Mouse (Mus musculus) right cerebral cortex, adult 2 months (tissue): ENCODE measurements around the gene Elk3.

Experiments used
- DNase-seq, 2 experiments: peaks; one replicate each; pipeline ENCODE4 v3.0.0; 2021 to 2022; ENCODE audit warnings: low spot score in 2 of 2

The Elk3 gene

DNA sequence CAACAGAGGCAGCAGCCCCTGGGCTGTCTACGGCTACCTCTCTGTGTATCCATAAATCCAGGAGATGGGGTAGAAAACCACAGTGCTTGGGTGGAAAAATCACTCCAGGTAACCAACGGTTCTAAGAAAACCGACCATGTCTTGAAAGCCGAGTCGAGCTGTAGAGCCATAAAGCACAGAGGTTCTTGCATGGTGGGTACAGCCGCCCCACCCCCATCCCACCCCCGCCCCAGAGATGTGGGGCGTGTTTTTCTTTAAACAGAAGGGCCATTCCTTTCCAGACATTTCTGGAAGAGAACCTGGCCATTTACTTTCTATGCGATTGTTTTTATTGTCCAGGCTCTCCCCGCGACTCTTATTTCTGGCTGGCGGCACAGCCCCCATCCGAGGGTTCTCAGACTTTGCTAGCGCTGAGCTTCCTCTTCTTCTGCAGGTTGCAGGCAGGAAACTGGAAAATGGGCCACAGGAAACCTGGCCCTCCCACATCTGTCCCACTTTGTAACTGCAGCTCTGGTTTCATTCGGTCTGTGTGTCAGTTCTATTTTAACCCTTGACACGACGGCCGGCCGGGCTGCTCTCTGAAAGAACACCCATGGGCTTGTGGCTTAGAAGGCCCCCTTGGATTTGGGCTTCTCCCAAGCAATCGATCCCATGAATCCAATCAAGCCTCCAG is 16.3 kb downstream of the Elk3 start:
- no peak for DNase-seq

DNA sequence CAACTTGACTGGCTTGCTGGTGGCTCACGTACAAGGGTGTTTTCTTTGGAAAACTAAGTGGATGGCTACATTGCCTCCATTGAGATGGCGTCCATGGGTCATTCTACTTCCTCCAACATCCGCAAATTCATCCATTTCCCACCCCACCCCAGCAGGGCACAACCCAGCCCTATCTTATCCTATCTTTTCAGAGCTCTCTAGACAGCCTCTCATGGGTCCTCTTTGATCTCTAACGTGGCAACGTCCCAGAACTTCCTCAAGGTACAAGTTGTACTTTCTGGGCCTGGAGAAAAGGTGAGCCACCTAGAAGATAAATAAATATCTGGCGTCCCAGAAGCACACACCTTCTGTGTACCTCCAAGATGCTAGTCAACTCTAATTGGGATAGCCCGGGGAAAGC is 17.3 kb downstream of the Elk3 start:
- no peak for DNase-seq

DNA sequence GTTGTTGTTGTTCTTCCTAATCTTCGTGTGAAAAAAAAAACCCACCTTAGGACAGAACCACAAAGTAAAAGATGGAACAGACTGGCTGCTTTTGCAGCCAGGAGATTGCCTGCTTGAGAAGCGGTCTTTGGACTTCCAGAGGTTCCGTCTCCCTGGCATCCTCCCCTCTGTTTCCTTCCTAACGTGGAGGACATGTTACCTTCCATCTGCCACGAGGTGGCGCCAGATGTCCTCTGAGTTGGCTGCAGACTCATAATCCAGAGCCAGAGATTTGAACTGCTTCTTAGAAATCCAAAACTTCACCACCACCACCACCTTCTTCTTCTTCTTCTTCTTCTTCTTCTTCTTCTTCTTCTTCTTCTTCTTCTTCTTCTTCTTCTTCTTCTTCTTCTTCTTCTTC is 19.1 kb downstream of the Elk3 start:
- DNase-seq, result peak; percentile 87 to 90

DNA sequence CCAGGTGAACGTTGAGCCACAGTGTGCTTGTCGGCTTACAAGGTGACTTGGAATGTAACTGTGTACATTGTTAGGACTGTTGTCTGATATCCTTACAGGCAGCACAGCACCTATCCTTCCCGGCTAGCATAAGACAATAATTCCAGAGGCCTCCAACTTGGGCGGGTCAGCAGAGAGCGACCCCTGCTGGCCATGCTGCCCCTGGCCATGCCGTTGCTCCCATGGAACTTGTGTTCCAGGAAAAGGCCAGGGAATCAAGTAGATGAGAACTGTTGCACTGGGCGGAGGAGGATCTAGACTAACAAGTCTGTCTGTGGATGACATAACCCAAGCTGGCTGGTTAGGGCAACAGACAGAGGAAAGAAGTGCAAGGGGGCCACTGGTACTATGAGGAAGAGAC is 19.6 kb downstream of the Elk3 start:
- DNase-seq, result peak in 1 of 2 experiments; percentile 32

DNA sequence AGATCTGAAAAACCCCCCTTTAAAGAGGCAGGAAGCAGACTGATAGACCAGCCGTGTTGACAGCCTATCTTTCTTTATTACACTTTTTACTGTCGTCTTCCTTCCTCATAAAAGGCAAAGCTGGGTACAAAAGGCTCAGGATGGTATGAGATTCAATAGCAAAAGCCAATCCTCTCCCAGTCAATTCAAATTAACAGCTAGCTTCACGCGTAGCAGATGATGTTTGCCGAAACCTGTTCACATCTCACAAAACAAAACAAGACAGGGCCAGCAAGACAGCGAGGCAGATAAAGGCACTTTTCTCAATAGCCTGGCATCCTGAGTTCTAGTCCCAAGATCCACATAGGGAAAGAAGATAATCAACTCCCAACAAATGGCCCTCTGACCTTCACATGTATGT is 21.5 kb downstream of the Elk3 start:
- no peak for DNase-seq

DNA sequence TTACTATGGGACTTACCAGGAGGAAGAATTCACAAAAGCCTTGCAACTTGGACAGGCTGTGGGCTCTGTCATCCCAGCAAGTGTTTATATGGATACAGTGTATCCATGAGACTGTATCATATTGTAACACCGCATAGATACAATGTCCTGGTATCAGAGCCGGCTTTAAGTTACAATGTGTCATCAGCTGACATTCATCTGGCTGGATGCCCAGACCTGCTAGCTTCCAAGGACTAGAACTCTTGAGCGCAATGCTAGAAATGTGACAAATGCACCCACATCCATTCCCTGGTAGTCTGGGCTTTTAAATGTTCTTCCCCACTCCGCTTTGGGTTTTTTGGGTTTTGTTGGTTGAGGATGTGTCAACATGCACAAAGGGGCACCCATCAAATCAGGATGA is 22.6 kb downstream of the Elk3 start:
- DNase-seq, result peak; percentile 66 to 74

DNA sequence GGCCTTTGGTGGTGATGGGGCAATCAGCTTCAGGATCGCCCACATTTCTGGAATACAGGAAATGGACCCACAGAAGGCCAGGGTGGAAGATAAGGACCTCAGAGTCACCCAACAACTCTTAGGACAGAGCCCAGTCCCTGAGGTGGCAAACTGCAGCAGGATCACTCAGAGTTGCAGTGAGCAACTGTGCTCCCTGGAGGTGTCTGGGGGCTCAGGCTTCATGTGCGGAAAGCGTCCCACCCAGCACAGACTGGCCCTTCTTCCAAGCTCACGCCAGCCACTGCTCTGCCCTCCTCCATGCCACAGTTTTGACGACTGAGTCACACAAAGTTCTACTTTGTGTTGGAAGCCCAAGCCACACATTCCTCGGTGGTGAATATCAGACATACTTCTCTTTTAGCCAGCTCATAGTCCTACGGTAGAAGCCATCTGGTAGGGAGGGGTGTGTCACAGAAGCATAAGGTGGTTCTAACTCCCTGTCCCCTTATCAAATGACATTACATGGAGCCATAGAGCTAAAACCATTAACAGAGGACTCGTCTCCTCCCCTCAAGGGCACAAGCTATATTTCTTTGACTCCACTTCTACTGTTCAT is 23.3 kb downstream of the Elk3 start:
- no peak for DNase-seq

DNA sequence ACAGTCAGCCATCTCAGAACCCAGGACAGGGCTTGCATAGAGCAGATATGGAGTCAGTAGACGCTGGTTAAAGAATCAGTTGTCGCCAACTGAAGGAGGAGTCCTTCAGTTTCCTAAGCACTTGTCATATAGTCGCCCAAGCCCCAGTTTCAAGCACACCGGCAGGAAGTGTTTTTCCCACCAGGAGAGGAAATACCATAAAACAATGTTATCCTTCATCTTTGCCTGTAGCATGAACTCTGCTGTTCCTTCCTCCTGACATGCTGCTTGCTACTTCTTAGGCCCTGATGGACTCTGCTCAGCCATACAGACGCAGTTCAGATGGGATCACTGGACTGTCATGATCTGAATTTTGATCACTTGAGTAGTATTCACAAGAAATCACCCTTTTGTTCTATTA is 25.4 kb downstream of the Elk3 start:
- no peak for DNase-seq

DNA sequence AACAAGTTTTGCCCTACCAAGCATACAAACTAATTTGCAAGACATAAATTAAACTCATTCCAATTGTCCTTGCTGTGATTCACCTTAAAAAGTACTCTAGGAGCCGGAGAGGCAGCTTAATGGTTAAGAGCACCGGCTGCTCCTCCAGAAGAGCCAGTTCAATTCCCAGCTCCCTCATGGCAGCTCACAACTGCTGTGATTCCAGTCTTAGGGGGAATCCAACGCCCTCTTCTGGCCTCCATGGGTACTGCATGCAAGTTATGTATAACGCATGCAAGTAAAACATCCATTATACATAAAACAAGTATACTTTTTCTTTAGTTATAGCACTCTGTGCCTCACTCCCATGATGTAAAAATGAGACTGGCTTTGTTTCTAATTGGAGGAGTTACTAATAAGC is 27.7 kb downstream of the Elk3 start:
- no peak for DNase-seq

DNA sequence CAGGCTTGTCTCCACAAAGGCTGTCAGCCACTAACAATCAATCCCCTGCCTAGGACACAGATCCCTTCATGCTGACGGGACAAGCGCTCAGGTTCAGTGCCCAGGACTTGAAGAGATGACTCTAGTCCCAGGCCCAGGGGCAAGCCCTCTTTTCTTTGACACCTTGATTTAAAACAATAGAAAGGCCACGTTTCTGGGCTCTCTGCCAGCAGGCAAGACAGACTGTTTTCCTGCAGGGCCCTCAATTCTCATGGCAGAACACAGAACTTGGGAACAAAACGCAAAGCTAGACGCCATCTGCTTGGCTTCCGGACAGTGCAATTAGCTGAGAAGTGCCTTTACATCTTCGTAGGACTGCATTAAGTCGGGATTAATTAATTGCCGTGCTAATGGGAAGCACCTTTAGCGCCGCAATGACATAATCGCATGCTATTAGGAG is 28.4 kb downstream of the Elk3 start:
- no peak for DNase-seq

DNA sequence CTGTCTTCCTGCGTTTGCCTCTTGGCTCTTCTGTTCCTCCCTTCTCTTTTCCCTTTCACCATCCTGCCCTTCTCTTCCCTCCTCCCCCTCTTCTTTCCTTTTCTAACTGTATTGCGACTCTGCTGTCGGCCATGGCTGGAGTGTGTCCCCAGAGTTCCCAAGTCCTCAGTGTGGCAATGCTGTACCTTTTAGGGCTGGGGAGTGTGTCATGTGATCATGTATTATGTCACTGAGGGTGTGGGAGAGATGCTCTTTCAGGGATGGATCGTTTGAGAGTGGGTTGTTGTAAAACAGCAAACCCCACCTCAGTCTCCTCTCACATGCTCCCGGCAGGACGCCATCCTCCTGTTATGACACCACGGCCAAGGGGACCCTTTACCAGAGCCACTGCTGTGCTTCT is 29.8 kb downstream of the Elk3 start:
- no peak for DNase-seq

DNA sequence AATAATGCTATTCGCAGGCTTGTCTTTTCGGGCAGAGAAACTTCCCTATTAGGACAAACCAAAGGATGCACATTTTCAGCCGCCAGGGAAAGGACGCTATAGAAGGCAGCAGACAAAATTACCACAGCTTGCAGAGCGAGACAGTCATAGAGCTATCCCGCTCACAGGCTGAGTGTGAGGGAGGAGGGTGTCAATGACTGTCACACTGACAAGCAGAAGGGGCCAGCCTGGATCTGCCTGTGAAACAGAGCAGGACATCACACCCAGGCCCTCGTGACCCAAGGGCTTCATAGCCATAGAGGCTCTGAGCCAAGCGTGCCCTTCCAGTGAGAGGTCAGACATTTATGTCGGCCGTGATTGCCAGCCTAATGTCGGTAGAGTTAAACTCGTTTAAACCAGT is 30.3 kb downstream of the Elk3 start:
- peak; percentile 65 to 73 for DNase-seq

DNA sequence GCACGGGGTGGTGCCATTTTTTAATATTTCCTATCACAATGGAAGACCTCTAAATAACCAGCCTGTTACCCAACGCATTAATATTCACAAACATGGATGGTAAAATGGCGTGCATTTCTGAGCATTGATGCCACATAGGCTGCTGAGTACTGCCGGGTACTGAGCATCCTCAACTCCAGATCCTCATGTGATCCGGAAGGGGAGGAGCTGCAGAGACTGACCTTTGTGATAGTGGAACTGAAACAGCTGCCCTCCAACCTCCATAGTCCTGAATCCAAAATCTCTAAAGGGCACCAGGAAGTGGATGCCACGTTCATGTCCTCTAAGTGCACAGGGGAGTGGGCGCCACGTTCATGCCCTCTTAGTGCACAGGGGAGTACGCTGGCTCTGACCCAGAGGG is 31.9 kb downstream of the Elk3 start:
- no peak for DNase-seq

DNA sequence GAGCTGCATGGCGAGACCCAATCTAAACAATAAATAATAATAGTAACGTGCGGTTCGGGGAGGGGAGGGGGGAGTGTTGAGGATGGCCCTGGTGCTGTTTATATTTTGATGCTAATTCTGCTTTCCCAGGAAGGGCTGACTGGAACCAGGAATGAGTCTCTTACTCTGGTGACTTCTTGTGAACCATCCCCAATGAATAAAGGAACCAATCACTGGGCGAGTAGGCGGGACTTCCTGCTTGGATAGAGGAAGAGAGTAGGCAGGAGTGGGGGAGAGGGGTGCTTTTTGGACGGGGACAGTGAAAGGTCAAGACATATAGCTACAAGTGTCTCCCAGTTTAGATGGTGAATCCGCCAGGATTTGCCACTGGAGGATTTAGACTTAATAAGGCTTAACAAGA is 32.6 kb downstream of the Elk3 start:
- no peak for DNase-seq

DNA sequence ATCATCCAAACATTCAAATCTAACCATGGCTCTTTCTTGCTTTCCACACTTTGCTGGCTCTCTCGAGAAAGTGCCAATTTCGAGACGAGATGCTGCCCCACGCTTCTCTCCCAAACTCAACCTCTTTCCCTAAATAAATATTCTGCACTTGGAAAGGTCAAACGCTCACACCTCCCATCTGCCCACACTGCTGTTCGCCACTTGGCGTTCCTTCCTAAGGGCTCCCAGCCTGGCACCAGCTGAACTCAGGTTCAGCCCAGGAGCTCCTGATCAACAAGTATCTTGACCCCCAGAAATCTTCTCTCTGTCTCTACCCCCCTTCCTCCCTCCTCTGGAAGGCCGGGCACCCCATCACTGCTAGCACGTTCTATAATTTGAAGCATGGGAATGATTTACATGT is 34.1 kb downstream of the Elk3 start:
- DNase-seq, result peak in 1 of 2 experiments; percentile 43

DNA sequence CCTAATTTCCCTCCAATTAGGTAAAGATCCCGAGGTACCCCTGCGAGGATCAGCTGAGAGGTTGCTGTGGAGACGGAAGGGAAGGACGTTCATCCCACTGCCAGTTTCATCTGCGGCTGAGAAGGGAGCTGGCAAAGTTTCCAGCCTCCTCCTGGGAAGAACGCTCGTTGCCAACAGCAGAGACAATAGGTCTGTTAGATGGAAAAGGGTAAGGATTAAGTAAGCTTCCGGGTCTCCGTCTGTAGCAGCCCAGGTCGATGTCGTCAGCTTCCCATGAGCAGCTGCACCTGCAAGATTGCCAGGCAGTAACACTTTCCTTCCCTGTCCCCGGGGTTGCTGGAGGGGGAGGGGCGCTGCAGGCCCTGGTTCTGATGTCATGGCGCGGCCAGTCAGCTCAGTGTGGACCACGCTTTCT is 34.6 kb downstream of the Elk3 start:
- peak; percentile 80 to 81 for DNase-seq

DNA sequence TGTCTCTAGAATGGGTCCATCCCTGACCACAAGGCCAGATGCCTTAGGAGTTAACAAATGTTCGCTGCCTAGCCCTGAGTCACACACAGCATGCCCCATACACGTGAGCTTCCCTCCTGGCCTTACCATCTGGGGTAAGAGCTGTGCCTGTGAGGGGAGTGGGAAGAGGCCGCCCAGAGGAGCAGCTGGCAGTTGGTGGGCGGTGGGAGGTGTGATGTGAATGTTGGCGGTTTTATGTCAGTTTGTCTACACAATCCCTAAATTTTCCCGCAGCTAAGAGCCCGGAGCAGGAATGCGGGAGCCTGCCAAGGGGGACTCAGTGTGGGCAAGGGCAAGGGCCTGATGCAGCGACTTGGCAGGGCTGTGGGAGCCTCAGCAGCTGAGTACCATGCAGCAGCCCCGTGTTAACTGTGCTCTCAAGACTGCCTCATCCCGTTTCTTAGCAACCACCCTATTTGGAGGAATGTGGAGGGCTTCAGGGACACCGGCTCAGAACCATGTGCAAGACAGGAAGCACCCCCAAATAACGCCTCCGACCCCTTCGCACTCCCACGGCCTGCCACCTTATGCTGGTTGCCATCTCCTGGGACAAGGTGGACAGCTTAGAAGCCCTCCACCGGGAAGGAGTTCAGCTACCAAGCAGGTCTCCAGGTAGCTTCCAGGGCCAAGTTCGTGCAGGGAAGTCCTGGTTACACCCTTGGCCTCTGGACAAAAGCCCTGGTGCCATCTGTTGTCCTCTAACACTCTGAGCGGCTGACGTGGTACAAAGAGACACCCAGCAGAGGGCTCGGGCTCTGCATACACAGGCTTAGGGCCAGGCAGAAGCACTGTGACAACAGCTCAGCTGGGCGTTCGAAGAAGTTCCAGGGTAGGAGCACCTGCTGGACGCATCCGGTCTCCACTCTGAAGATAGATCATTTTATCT is 35.5 kb downstream of the Elk3 start:
- DNase-seq, result peak; percentile 94

DNA sequence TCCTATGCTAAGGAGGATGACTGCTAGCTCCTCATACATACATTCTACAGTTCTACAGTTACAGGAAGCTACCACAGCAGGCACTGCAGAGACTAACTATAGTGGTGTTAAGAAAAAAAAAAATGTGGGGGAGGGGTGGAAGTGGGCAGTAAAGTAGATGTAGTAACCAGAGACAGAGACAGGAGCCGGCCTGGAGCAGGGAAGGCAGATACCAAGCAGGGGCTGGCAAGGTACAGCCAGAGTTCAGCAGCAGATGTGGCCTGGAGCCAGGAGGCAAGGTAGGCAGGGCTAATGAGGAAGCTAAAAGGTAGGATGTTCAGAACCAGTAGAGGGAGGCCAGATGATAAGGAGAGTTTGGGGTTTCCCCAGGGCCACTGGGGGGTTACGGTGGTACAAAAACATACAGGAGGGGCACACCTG is 36.6 kb downstream of the Elk3 start:
- DNase-seq, result no peak

DNA sequence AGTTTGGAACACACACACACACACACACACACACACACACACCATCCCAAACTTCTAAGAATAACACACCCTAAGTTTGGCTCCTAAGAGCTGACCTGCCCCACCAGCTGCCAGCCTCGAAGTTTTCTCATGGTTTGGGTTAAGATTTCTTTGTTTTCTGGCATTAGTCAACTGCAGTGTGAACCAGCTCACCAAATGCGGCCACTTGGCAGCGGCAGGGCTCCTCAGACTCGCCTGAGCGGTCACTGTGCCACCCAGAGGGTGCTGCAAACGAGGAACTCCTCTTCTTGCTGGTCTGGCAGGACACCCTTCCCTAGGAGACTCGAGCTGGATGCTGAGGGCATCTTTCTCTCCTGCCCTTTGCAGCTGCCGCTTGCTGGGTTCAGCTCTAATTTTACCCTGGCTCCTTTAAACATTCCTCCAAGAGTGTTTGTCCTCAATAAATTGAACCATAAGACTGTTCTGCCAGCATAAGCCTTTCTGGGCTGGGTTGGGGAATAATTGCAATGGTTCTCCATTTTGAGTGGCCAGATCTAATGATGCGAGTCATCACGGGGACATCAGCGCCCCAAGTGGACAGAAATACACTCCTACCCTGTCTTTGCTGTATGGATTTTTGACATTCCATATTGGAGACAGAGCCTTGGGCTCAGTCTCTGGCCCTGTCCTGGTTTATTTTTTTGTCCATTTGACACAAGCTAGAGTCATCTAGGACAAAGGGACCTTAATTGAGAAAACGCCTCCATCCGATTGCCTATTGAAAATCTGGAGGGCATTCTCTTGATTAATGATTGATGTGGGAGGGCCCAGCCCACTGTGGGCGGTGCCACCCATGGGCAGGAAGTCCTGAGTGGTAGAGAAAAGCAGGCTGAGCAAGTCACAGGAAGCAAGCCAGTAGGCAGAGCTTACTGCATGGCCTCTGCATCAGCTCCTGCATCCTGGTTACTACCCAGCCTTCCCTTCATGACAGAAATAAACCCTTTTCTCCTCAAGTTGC is 37.7 kb downstream of the Elk3 start:
- no peak for DNase-seq

DNA sequence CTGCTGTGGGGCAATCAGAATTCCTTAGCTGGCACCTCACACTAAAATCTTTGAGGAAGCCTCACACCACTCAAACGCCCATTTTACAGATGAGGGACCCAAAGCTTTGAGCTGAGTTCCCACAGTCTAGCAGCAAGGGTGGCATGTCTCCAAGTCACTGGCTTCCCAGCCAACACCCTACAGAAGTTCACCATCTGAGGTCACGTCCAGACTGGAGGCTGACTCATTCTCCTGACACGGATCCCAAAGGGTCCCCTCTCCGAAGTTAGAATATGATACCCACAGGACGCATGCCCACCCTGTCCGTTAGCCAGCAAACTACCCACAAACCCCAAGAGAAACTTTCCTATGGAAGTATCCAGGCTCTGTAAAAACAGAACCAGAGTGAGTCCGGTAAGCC is 39.1 kb downstream of the Elk3 start:
- DNase-seq, result no peak

DNA sequence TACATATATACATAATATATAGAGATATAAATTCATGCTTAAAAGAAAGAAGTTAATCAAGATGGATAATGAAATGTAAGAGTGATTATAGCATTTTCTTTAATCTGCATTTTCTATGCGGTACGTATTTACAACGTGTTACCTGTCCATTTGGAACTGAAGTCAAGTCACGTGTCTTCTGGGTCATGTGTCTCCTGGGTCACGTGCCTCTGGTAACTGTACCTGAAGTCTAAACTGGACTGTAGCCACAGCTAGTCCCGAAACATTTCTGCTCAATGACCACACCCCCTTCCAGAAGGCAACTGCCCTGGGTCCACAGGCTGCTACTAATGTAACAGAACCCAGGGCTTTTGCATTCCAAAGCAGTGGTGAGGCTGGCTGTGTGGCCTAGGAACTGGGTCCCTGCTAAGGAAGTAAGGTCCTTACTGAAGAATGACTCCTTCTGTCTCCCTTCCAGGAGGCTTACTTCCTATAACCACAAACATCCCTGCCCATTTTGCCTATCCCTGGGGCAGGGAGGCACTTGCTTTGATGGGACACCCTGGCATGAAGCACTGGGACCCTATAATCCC is 40.0 kb downstream of the Elk3 start:
- DNase-seq, result no peak
